Mouse (Mus musculus): ENCODE data around the gene Gm20715. TPM values are rescaled to one million over a fixed set of nuclear protein-coding genes. Genes with fewer than 3 reads are reported as not detected.
"Not testable (repeated sequence)": the region's sequence is repeated elsewhere in the genome, so short reads cannot be mapped to it uniquely, and the experiment has no call there.

The Gm20715 gene
- polyA plus RNA-seq (2012; ENCODE audit: insufficient read depth, insufficient read length, missing spikeins) = 0.17 TPM in 1 of 2 replicates, not detected in the other

DNA sequence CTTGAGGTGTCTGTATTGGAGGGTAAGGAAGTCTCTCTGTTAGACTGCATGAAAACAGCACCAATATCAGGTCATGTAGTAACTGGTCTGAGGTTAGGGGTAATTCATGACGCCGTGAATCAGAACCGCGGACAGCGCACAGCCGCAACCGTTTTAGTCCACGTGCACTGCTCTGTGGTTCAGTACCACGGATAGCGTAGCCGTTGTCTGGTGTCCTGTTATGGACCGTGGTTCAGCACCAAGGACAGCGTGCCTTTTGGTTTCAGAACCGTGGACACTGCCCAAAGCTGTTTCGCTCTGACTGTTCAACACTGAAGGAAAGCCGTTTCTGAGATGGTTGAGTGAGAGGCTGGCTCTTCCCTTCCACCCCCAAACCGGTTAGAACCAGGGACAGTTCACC is at the start of gene Gm20715:
Gene Gm20715 (plus strand): TSS at position 235 of the 400 bp plus-strand sequence.
- no peaks in the 10 kb centered on the region for H3K4me1 ChIP-seq (ENCODE audit: control insufficient read depth, insufficient read depth, low read length)
- H3K4me3 ChIP-seq (ENCODE audit: insufficient read depth, low read length) = no peak within 1 kb of the TSS
- H3K27ac ChIP-seq (ENCODE audit: insufficient read depth, low read depth, low read length) = no peak within 1 kb of the TSS
- TF ChIP-seq CTCF (IDR thresholded peaks at IDR 0.05; ENCODE audit: low read depth, low read length) (no peak), POLR2A (IDR thresholded peaks at IDR 0.05; ENCODE audit: borderline replicate concordance, low read depth, low read length) (no peak)

DNA sequence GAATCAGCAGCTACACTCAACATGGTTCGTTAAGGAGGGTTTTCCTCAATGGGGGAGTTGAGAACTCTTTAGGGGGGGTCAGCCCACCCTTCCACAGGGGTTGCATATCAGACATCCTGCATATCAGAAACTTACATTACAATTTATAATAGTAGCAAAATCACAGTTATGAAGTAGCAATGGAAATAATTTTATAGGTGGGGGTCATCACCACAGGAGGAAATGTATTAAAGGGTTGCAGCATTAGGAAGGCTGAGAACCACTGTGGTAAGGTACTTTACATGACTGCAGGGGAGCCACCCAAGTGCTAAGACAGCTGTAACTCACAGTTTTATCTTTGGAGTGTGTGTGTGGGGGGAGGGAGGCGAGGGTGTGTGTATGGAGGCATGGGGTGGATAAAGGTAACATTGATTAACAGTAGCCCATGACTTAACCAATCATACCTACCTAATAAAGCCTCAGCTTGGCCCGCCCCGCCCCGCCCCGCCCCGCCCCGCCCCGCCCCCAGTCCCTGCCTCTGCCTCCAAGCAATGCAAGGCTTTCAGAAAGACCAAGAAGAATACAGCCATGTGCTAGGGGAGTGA is 49.5 kb upstream of the Gm20715 start:
- H3K4me3 ChIP-seq (ENCODE audit: insufficient read depth, low read length) = no peak overlapping the region
- no peak overlapping the region for H3K27ac ChIP-seq (ENCODE audit: insufficient read depth, low read depth, low read length)
- peaks cover 6% of the 10 kb centered on the region; the same call in 1 of the 2 replicates for H3K4me1 ChIP-seq (ENCODE audit: control insufficient read depth, insufficient read depth, low read length)
- TF ChIP-seq CTCF (IDR thresholded peaks at IDR 0.05; ENCODE audit: low read depth, low read length) (no peak), POLR2A (IDR thresholded peaks at IDR 0.05; ENCODE audit: borderline replicate concordance, low read depth, low read length) (no peak)

- no peak overlapping the region for H3K27ac ChIP-seq (ENCODE audit: insufficient read depth, low read depth, low read length)
- peak overlapping the region; percentile 82 for H3K4me3 ChIP-seq (ENCODE audit: insufficient read depth, low read length)
- TF ChIP-seq POLR2A (IDR thresholded peaks at IDR 0.05; ENCODE audit: borderline replicate concordance, low read depth, low read length) = no peak
- TF ChIP-seq CTCF (IDR thresholded peaks at IDR 0.05; ENCODE audit: low read depth, low read length) = no peak
- H3K4me1 ChIP-seq (ENCODE audit: control insufficient read depth, insufficient read depth, low read length) = peaks cover 6% of the 10 kb centered on the region; the same call in 1 of the 2 replicates
Observed at GRCm38 (mm10) chr7:6361756-6362155, 48.3 kb upstream of the Gm20715 start.

GRCm38 (mm10) chr7:6362268-6363046 is 47.6 kb upstream of the Gm20715 start:
- H3K4me1 ChIP-seq (ENCODE audit: control insufficient read depth, insufficient read depth, low read length) = peaks cover 6% of the 10 kb centered on the region; the same call in 1 of the 2 replicates
- H3K27ac ChIP-seq (ENCODE audit: insufficient read depth, low read depth, low read length) = peak overlapping the region; percentile 3; the same call in 1 of the 2 replicates
- peak overlapping the region; percentile 82 for H3K4me3 ChIP-seq (ENCODE audit: insufficient read depth, low read length)
- TF ChIP-seq POLR2A (IDR thresholded peaks at IDR 0.05; ENCODE audit: borderline replicate concordance, low read depth, low read length) (no peak), CTCF (IDR thresholded peaks at IDR 0.05; ENCODE audit: low read depth, low read length) (no peak)

DNA sequence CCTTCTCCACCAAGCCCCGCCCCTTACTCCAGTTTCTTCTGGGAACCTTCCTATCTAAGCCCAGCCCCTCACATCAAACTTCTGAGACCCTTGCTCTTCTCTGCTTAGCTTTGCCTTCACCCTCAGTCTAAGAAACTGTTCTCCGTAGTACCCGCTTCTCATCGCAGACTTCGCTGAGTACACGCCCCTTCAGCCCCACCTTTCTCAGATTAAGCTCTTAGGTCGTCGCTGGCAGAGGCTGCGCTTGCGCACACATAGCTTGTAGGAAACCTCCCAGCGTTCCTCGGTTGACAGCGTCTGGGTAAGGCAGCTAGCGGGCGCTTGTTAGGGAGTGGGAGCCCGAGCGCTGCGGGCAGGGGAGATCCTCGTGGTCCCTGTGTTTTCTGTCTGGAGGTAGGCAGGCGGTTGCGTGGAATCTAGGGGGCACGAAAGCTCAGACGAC is 47.0 kb upstream of the Gm20715 start, which contains the start of gene Zfp78:
Gene Zfp78 (plus strand): TSS at position 234 of the 442 bp plus-strand sequence.
- peak within 1 kb of the TSS; percentile 41 for H3K27ac ChIP-seq (ENCODE audit: insufficient read depth, low read depth, low read length)
- TF ChIP-seq POLR2A (IDR thresholded peaks at IDR 0.05; ENCODE audit: borderline replicate concordance, low read depth, low read length) (no peak), CTCF (IDR thresholded peaks at IDR 0.05; ENCODE audit: low read depth, low read length) (no peak)
- H3K4me1 ChIP-seq (ENCODE audit: control insufficient read depth, insufficient read depth, low read length) = peaks cover 6% of the 10 kb centered on the region; the same call in 1 of the 2 replicates
- peak within 1 kb of the TSS; percentile 82 for H3K4me3 ChIP-seq (ENCODE audit: insufficient read depth, low read length)

- no peak overlapping the region for H3K27ac ChIP-seq (ENCODE audit: insufficient read depth, low read depth, low read length)
- TF ChIP-seq CTCF (IDR thresholded peaks at IDR 0.05; ENCODE audit: low read depth, low read length) (no peak), POLR2A (IDR thresholded peaks at IDR 0.05; ENCODE audit: borderline replicate concordance, low read depth, low read length) (no peak)
- H3K4me3 ChIP-seq (ENCODE audit: insufficient read depth, low read length) = no peak overlapping the region
- peaks cover 6% of the 10 kb centered on the region; the same call in 1 of the 2 replicates for H3K4me1 ChIP-seq (ENCODE audit: control insufficient read depth, insufficient read depth, low read length)
Observed at GRCm38 (mm10) chr7:6364761-6365160, 45.3 kb upstream of the Gm20715 start.

DNA sequence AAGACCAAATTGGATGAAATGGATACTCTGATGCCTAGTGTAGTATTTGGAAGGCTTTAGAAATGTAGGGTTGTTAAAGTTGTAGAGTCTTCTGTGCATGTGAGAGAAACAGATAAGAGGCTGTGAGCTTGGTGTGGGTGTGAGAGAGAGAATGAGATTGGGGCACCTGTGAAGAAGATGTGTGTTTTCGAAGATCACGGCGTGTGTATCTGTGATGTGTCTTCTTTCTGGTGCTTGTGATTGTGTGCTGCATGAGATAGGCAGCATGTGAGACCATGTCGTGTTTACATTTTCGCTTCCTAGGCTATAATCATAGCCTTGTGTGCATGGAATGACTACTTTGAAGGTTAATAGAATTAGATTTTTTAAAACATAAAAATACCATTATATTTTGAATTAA is 42.9 kb upstream of the Gm20715 start:
- Histone ChIP-seq H3K4me3 (ENCODE audit: insufficient read depth, low read length) (no peak overlapping the region), H3K27ac (ENCODE audit: insufficient read depth, low read depth, low read length) (no peak overlapping the region), H3K4me1 (ENCODE audit: control insufficient read depth, insufficient read depth, low read length) (peaks cover 4% of the 10 kb centered on the region; the same call in 1 of the 2 replicates)
- no peak for TF ChIP-seq CTCF (IDR thresholded peaks at IDR 0.05; ENCODE audit: low read depth, low read length)
- no peak for TF ChIP-seq POLR2A (IDR thresholded peaks at IDR 0.05; ENCODE audit: borderline replicate concordance, low read depth, low read length)

GRCm38 (mm10) chr7:6368146-6368545 is 41.9 kb upstream of the Gm20715 start:
- not testable (repeated sequence) for H3K4me3 ChIP-seq (ENCODE audit: insufficient read depth, low read length); H3K27ac ChIP-seq (ENCODE audit: insufficient read depth, low read depth, low read length); H3K4me1 ChIP-seq (ENCODE audit: control insufficient read depth, insufficient read depth, low read length)

DNA sequence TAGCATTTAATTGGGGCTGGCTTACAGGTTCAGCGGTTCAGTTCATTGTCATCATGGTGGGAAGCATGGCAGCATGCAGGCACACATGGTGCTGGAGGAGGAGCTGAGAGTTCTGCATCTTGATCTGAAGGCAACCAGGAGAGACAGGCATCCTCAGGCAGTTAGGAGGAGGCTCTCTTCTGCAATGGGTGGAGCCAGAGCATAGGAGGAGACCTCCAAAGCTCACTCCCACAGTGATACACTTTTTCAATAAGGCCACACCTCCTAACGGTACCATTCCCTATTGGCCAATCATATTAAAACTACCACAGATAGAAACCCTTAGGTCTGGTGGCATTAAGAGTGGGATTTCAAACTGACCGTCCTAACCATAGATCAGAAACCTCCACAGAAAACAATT is 40.6 kb upstream of the Gm20715 start:
- H3K4me3 ChIP-seq (ENCODE audit: insufficient read depth, low read length) = no peak overlapping the region
- no peaks in the 10 kb centered on the region for H3K4me1 ChIP-seq (ENCODE audit: control insufficient read depth, insufficient read depth, low read length)
- TF ChIP-seq POLR2A (IDR thresholded peaks at IDR 0.05; ENCODE audit: borderline replicate concordance, low read depth, low read length) (no peak), CTCF (IDR thresholded peaks at IDR 0.05; ENCODE audit: low read depth, low read length) (no peak)
- H3K27ac ChIP-seq (ENCODE audit: insufficient read depth, low read depth, low read length) = no peak overlapping the region

DNA sequence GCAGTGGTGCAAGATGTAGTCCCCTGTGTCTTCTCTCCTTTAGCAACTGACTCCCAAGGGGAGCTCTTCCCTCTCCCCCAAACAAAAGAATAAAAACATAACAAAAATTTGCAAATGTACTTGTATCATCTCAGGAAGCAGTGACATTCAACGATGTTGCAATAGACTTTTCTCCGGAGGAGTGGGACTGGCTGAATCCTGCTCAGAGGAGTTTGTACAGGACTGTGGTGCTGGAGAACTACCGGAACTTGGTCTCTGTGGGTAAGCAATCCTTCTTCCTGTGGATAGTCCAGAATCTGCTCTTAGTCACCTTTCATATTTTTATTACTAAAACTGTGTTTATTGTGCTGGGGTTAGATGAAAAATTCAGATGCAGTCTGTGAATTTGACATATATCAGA is 37.1 kb upstream of the Gm20715 start:
- TF ChIP-seq POLR2A (IDR thresholded peaks at IDR 0.05; ENCODE audit: borderline replicate concordance, low read depth, low read length) (no peak), CTCF (IDR thresholded peaks at IDR 0.05; ENCODE audit: low read depth, low read length) (no peak)
- no peaks in the 10 kb centered on the region for H3K4me1 ChIP-seq (ENCODE audit: control insufficient read depth, insufficient read depth, low read length)

More for the DNA sequence above, 37.1 kb upstream of the Gm20715 start:
- Histone ChIP-seq H3K4me3 (ENCODE audit: insufficient read depth, low read length) (no peak overlapping the region), H3K27ac (ENCODE audit: insufficient read depth, low read depth, low read length) (no peak overlapping the region)

Measured in bone marrow macrophage, adult 2 months (primary cell).